Mouse (Mus musculus) hindbrain, postnatal 0 days (tissue): ENCODE measurements around the gene Strip1. TPM values are rescaled to one million over a fixed set of nuclear protein-coding genes. Genes with fewer than 3 reads are reported as not detected.

Experiments used
- ATAC-seq: fragments of 200-750 bp; cut with Nextera tagmentation; 2 replicates; pipeline ENCODE4 v1.8.0; 2017; ENCODE audit warnings: mild to moderate bottlenecking, moderate TSS enrichment, moderate library complexity
- DNase-seq: peaks from one replicate; pipeline ENCODE4 v3.0.0-alpha.2; 2015; ENCODE audit warnings: low spot score
- H3K27ac ChIP-seq: fragments of 300-500 bp; sonication (generic); 2 replicates; pipeline ENCODE4 v1.5.1; 2014; ENCODE audit warnings: mild to moderate bottlenecking
- H3K27me3 ChIP-seq: fragments of 300-500 bp; sonication (generic); 2 replicates; pipeline ENCODE4 v1.6.1; 2014; ENCODE audit warnings: low read length, mixed read lengths; ENCODE audit not compliant: insufficient read depth
- H3K36me3 ChIP-seq: fragments of 300-500 bp; sonication (generic); 2 replicates; pipeline ENCODE4 v1.6.1; 2014; ENCODE audit warnings: low read length, mixed read lengths; ENCODE audit not compliant: insufficient read depth
- H3K4me1 ChIP-seq: fragments of 300-500 bp; sonication (generic); 2 replicates; pipeline ENCODE4 v1.6.1; 2014; ENCODE audit warnings: antibody characterized with exemption, low read length, mixed read lengths; ENCODE audit not compliant: insufficient read depth
- H3K4me2 ChIP-seq: fragments of 300-500 bp; sonication (generic); 2 replicates; pipeline ENCODE4 v1.6.1; 2014; ENCODE audit warnings: low read depth, mild to moderate bottlenecking, low read length, moderate library complexity, mixed read lengths
- H3K4me3 ChIP-seq: fragments of 300-500 bp; sonication (generic); 2 replicates; pipeline ENCODE4 v1.5.1; 2014; ENCODE audit warnings: low read length
- H3K9ac ChIP-seq: fragments of 300-500 bp; sonication (generic); replicated peaks from 2 replicates; pipeline ENCODE4 v1.6.1; 2014; ENCODE audit warnings: mild to moderate bottlenecking, low read length, moderate library complexity, mixed read lengths
- H3K9me3 ChIP-seq: fragments of 300-500 bp; sonication (generic); 2 replicates; pipeline ENCODE4 v1.6.1; 2016; ENCODE audit warnings: low read length, mixed read lengths
- CTCF ChIP-seq: IDR thresholded peaks from 2 replicates; pipeline ENCODE4 v1.5.1; 2016; ENCODE audit warnings: antibody characterized with exemption, control low read depth, low read depth
- WGBS: fragments of 180-500 bp; shearing (Covaris S2); extraction: QIAGEN DNeasy Blood & Tissue Kit; methylation state at CpG from one replicate; pipeline ENCODE4 v1.1.7; 2014; 5-methylcytosine and 5-hydroxymethylcytosine counted together
- polyA plus RNA-seq: library from polyadenylated mRNA; unstranded; fragments of >200 nt; fragmentation: Nextera tagmentation; extraction: Ambion mirVana; gene quantifications from 2 replicates; pipeline ENCODE4 v1.2.1, GENCODE M21; 2015
- total RNA-seq: library from RNA; depleted of rRNA; stranded (reverse); fragments of >200 nt; gene quantifications from 2 replicates; pipeline ENCODE4 v1.2.3, GENCODE M21; 2014

Strip1 gene
- total and polyA plus RNA-seq, 2 experiments from 2014 or later, result 98.7 to 135 TPM

DNA sequence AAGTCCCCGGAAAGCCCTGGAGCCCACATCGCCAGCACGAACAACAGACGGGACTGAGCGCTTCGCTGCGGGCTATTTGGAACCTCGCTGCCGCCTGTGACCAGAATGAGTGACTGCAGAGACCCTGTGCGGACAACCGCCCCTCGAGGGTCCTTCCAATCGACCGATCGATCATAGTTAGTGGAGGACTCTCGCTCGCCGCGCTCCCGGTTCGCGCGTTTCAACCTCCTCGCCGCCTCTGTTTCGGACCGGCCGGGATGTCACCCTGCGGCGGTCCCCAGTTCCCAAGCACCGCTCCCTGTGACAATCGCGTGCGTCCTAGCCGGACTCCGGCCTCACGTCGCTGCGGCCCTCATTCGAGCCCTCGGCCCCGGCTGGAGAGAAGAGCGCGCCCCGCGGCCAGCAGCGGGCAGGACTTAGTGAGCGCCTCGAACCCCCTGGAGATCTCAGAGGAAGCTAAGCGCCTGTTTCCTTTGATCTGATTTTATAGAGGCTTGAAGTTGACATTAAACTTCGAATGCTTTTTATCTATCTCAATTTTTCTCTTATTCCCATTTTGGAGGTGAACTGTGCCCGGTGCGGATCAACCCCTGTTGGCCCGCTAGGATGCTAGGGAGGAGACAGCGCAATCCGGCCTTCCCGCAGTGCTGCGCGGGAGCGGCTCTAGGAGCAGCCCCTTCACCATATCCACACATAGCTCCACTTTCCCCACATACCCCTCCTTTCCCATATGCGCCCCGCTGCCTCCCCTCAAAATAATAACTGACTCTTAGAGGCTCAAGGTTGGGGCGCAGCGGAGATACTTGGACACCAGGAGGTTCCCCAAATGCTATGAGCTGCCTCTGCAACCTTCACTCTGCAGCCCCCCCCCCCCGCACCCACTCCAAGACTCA lies 48.4 kb downstream of the Strip1 start:
- H3K9me3 ChIP-seq, result no peaks in the 10 kb centered on the region
- H3K4me1 ChIP-seq, result 0 out of 2 replicates have a peak, but pooled peaks cover 4% of the 10 kb centered on the region
- peaks cover 56% of the 10 kb centered on the region for H3K27me3 ChIP-seq
- H3K27ac ChIP-seq, result no peak overlapping the region
- peak overlapping the region; percentile 17 for H3K4me3 ChIP-seq
- no peaks in the 10 kb centered on the region for H3K36me3 ChIP-seq
- no peak overlapping the region for H3K9ac ChIP-seq
- H3K4me2 ChIP-seq, result peak overlapping the region; percentile 43
- under 1% methylated on average over 64 of the region's 65 CpGs for WGBS
- no peak for TF ChIP-seq CTCF
- DNase-seq, result no peak
- no peak for ATAC-seq

- no peak for DNase-seq
- no peak overlapping the region for H3K27ac ChIP-seq
Measured at GRCm38 (mm10) chr3:107582130-107582874, 49.2 kb downstream of the Strip1 start.

DNA sequence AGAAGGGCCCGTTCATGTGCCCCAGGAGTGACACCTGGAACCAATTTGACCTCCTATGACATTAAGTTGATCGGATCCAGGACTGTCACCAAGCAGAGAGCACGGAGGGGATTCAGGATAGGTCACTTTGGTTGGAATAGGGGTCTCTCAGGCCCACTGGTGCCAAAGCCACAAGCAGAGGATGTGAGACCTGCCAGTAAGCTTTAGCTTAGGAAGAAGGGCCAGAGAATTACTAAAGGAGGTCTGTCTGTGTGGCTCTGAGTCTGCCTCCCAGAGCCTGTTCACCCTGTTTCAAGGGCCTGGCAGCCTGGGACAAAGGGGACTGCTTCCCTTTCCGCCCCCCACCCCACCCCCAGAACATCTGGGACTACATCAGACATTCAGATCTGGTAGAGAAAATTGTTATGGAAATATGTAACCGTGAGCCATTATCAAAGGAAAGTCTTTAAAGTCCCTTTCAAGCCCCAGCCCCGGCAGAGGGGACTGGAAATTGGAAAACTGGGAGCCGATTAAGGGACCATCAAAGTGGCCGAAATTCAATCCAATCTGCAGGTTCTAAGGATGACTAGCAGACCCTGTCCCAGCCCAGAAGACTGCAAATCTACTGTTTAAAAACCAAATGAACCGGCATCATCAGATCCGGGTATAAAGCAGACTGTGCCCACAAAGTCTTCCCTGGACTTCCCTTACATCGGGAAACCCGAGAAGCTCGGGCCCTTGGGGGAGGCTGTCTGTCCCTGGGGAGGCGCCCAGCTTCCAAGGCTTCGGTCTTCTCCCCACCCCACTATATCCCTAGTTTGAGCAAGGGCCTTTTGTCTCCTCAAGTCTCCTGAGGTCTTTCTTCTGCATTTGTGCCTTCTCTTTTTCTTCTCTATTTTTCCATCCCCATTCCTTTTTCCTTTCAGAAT lies 50.1 kb downstream of the Strip1 start:
- Histone ChIP-seq H3K4me3 (no peak overlapping the region), H3K9me3 (no peaks in the 10 kb centered on the region), H3K27ac (no peak overlapping the region), H3K27me3 (peaks cover 54% of the 10 kb centered on the region), H3K4me1 (0 out of 2 replicates have a peak, but pooled peaks cover 4% of the 10 kb centered on the region), H3K36me3 (no peaks in the 10 kb centered on the region), H3K9ac (no peak overlapping the region), H3K4me2 (no peak overlapping the region)
- TF ChIP-seq CTCF, result no peak
- ATAC-seq (no peak), DNase-seq (no peak)
- 7% methylated on average over 15 of the region's 15 CpGs for WGBS

More at GRCm38 (mm10) chr3:107582130-107582874, 49.2 kb downstream of the Strip1 start:
- no peak for ATAC-seq
- 0 out of 2 replicates have a peak, but pooled peaks cover 4% of the 10 kb centered on the region for H3K4me1 ChIP-seq
- H3K9me3 ChIP-seq, result no peaks in the 10 kb centered on the region
- no peaks in the 10 kb centered on the region for H3K36me3 ChIP-seq
- H3K4me3 ChIP-seq, result peak overlapping the region; percentile 17
- H3K9ac ChIP-seq, result no peak overlapping the region
- peaks cover 54% of the 10 kb centered on the region for H3K27me3 ChIP-seq
- no peak for TF ChIP-seq CTCF
- H3K4me2 ChIP-seq, result peak overlapping the region; percentile 43
- 2% methylated on average over 18 of the region's 18 CpGs for WGBS

GRCm38 (mm10) chr3:107579466-107579865 lies 52.0 kb downstream of the Strip1 start:
- H3K4me1 ChIP-seq, result 0 out of 2 replicates have a peak, but pooled peaks cover 4% of the 10 kb centered on the region
- no peak overlapping the region for H3K4me2 ChIP-seq
- no peaks in the 10 kb centered on the region for H3K9me3 ChIP-seq
- DNase-seq (peak; percentile 85), ATAC-seq (0 out of 2 replicates have a peak, but pooled peaks have one; percentile 10)
- no peaks in the 10 kb centered on the region for H3K36me3 ChIP-seq
- no peak overlapping the region for H3K9ac ChIP-seq
- no peak overlapping the region for H3K27ac ChIP-seq
- H3K27me3 ChIP-seq, result peaks cover 38% of the 10 kb centered on the region
- H3K4me3 ChIP-seq, result no peak overlapping the region
- 5% methylated on average over 4 of the region's 4 CpGs for WGBS
- TF ChIP-seq CTCF, result peak; percentile 81

DNA sequence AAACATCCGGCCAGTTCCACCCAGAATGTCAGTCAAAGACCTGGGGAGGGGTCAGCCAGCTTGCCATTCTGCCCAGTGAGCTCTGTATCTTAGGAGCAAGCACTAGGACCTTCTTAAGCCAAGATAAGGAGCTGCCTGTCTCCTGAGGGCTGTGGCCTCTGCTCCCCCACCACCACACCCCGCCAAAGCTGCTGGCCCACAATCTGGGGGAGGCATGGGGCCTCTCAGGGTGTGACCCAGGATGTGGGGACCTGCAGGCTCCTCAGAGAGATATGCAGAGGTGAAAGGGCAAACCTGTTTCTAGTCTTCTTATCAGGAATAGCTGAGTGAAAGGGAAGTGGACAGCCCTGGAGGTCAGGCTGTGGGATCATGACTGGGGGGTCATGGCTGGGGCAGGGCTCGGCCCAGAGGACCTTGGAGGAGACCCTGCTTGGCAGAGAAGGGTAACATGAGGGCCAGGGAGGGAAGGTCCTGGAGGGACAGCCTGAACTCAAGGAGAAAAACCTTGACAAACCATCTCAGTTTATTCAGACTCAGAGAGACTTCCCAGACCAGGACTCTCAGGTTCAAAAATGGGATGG lies 53.6 kb downstream of the Strip1 start:
- DNase-seq, result no peak
- Histone ChIP-seq H3K4me1 (0 out of 2 replicates have a peak, but pooled peaks cover 2% of the 10 kb centered on the region), H3K9ac (no peak overlapping the region), H3K27me3 (peaks cover 24% of the 10 kb centered on the region; the same call in 1 of the 2 replicates), H3K9me3 (no peaks in the 10 kb centered on the region), H3K4me3 (no peak overlapping the region), H3K4me2 (no peak overlapping the region), H3K36me3 (no peaks in the 10 kb centered on the region), H3K27ac (no peak overlapping the region)
- WGBS, result 59% methylated on average over 3 of the region's 3 CpGs
- ATAC-seq, result no peak
- TF ChIP-seq CTCF, result no peak

DNA sequence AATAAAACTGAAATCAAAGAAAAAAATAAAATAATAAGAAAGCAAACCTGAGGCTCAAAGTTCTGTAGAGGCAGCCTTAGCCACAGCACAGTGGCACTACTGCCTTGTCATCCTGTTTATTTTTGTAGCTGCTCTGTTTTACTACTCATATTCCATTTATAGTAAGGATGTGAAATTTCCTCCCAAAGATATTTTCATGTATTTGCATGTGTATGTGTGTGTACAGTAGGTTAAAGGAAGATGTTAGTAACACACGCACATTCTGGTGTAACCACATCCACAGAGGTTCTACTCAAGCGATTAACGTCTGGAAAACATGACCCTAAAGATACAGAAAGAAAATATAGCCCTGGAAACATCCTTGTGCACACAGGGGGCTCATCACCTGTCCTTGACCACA lies 54.7 kb downstream of the Strip1 start:
- Histone ChIP-seq H3K27ac (no peak overlapping the region), H3K4me1 (no peaks in the 10 kb centered on the region), H3K4me2 (no peak overlapping the region), H3K27me3 (peaks cover 21% of the 10 kb centered on the region; the same call in 1 of the 2 replicates), H3K9me3 (no peaks in the 10 kb centered on the region), H3K4me3 (no peak overlapping the region), H3K9ac (no peak overlapping the region), H3K36me3 (no peaks in the 10 kb centered on the region)
- TF ChIP-seq CTCF, result no peak
- WGBS, result 81% methylated on average over 3 of the region's 3 CpGs
- no peak for ATAC-seq
- DNase-seq, result no peak
